Mouse (Mus musculus): ENCODE results near the gene Plac8.

Gene Plac8

DNA sequence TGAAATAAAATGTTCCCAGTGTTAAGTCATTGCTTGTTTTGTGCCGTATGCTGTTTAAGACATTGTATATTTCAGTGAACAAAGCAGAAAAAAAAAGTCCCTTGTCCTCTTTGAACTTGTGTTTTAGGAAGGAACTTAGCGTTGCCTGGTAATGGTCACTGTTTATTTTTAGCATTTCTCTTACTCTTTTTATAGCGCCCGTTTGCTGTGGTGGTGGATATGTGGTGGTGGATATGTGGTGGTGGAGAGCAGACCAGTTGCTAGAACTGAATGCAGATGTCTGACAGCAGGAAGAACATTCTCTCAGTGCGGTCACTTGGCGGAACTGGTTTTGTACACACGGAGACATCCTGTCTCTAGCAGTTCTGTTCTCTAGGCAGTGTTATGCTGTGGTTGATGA lies 45.9 kb downstream of the Plac8 start:
- peak; percentile 59 to 69 for DNase-seq

GRCm38 (mm10) chr5:100525620-100526019 lies 46.4 kb downstream of the Plac8 start:
- DNase-seq: no peak

DNA sequence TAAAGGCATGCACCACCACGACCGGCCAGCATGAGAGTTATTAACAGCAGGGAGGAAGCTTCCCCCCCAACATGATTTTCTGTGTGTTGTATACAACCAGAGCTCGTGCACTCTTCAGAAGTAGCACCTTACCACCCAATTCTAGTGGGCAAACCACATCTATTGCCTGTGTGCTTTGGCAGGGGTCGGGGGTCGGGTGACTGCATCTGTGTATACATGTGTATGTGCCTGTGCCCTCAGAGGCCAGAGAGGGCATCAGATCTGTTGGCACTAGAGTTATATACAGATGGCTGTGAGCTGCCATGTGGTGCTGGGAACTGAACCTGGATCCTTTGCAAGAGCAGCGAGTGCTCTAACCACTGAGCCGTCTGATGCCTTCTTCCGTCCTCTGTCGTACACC lies 47.1 kb downstream of the Plac8 start:
- no peak for DNase-seq

DNA sequence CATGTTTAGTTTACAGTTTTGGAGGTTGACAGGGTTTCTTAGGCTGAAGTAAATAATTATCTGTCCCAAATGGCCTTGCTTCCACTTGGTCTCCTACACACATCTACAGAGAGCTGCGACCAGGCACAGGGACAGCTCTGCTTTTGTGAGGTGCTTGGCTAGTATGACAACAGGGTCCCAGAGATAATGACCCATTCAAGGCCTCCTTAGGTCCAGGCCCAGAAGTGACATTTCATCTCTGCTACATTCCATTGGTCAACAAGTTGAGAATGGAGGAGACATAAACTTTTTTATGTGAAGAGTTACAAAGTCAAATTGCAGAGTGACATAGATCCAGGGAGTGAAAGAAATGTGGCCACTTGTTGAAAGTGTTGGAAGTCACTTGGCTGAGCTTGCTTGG lies 48.7 kb downstream of the Plac8 start:
- no peak for DNase-seq

- no peak for DNase-seq
These were observed 51.8 kb downstream of the Plac8 start for GRCm38 (mm10) chr5:100520223-100520622.

DNA sequence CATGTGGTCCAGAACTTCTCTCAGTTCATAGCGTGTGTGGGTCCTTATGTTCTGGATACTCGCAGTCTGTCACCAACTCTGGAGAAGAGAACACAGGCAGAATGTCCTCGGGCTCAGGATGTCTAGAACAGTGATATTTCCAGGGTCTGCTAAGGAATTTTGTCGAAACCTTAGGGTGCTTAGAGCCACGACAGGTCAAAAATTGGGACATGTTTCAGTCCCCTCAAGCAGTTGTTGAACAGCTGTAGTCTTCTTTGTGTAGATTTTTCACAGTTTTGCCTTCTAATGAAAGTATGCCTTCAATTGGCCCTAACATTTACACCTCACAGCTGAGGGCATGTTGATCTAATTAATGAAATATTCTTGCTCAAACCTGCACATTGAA lies 53.0 kb downstream of the Plac8 start:
- DNase-seq: no peak

DNA sequence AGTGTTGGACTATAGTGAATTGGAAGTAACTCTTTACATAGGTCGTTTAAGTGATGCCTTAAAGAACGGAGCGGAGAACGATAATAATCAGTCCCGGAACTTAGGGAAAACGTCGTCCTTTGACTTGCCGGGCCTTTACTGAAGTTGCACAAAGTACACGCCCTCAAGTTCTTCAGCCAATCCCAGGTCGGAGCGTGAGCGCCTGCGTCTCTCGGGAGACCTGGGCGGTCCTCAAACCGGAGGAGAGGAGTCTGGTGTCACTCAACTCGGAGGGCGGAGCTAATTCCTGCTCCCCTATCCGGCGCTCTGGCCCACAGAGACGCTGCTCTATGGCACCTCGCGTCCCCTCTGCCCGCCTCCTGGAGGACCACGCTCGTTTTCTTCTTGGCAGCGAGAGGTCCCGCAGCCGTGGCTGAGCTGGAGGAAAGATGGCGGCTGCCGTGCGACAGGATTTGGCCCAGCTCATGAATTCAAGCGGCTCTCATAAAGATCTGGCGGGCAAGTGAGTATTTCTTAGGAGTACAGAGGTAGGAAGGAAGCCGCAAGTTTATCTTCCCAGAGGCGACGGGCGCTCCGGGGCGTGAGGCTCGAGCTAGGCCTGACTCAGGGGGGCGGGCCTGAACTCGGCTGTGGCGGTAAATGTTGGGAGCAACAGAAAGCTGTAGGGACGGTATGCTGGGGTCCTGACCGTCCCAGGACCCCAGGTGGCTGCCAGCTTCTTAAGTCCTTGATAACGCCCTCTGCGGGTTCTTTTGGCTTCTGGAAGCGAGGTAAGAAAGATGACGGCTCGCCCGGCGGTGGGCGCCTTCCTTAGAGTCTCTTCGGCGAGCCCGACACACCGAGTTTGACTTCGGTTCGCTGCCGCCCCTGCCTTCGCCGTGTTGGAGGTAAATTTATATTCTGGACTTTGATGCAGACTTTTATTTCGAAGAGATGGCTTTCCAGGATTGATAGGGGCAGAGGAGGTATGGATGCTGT lies 53.7 kb downstream of the Plac8 start, which contains the start of gene Cops4:
Gene Cops4, plus strand, starts transcription at position 261 of the 978 bp plus-strand sequence.
- DNase-seq: peak; percentile 98 to 99

DNA sequence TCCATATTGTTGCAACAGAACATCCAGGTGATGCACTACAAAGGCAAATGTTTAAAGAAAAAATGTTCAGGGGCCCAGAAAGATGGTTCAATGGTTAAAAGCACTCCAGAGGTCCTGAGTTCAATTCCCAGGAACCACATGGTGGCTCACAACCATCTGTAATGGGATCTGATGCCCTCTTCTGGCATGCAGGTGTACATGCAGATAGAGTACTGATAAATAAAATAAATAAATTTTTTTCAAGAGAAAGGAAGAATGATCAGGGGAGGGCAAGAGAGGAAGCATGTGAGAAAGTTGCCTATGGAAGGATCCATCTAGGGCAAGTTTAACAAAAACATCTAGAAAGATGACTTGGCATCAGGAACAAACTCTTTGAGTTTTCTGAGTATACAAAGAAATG lies 59.5 kb downstream of the Plac8 start:
- no peak for DNase-seq

GRCm38 (mm10) chr5:100509247-100509646 lies 62.8 kb downstream of the Plac8 start:
- peak in 1 of 2 experiments; percentile 12 for DNase-seq
